Mouse (Mus musculus) limb, embryonic 10.5 days (tissue): ENCODE results near the gene Cryba1. TPM values are rescaled to one million over a fixed set of nuclear protein-coding genes. Genes with fewer than 3 reads are reported as not detected.
A peak's percentile ranks its signal among the peaks of the same experiment; 100 is the strongest.

Source experiments
- DNase-seq: peaks from one replicate; pipeline ENCODE4 v3.0.0-alpha.2; 2017; ENCODE audit warnings: low spot score
- H3K27ac ChIP-seq: fragments of 300-500 bp; sonication (generic); 2 replicates; pipeline ENCODE4 v1.5.1; 2016; ENCODE audit warnings: mild to moderate bottlenecking
- H3K27me3 ChIP-seq: fragments of 300-500 bp; sonication (generic); 2 replicates; pipeline ENCODE4 v1.6.1; 2016; ENCODE audit warnings: low read depth, mild to moderate bottlenecking; ENCODE audit not compliant: poor library complexity, severe bottlenecking
- H3K36me3 ChIP-seq: fragments of 300-500 bp; sonication (generic); 2 replicates; pipeline ENCODE4 v1.6.1; 2016; ENCODE audit warnings: mild to moderate bottlenecking, moderate library complexity
- H3K4me1 ChIP-seq: fragments of 300-500 bp; sonication (generic); 2 replicates; pipeline ENCODE4 v1.6.1; 2016
- H3K4me3 ChIP-seq: fragments of 300-500 bp; sonication (generic); 2 replicates; pipeline ENCODE4 v1.5.1; 2016; ENCODE audit warnings: mild to moderate bottlenecking, moderate library complexity
- H3K9me3 ChIP-seq: fragments of 300-500 bp; sonication (generic); replicated peaks from 2 replicates; pipeline ENCODE4 v1.6.1; 2016; ENCODE audit warnings: mild to moderate bottlenecking
- WGBS: fragments of 180-500 bp; shearing (Covaris S2); methylation state at CpG from one replicate; pipeline ENCODE4 v1.1.7; 2016; 5-methylcytosine and 5-hydroxymethylcytosine counted together
- polyA plus RNA-seq: library from polyadenylated mRNA; unstranded; fragments of >200 nt; fragmentation: Nextera tagmentation; extraction: Ambion mirVana; gene quantifications from 2 replicates; pipeline ENCODE4 v1.2.1, GENCODE M21; 2016

Gene Cryba1
- not detected in 2 replicates for polyA plus RNA-seq

- H3K27me3 ChIP-seq = no peaks in the 10 kb centered on the region
- DNase-seq = no peak
- no peaks in the 10 kb centered on the region for H3K4me1 ChIP-seq
- no peak within 1 kb of the TSS for H3K27ac ChIP-seq
- H3K36me3 ChIP-seq = no peaks in the 10 kb centered on the region
- WGBS = 58% methylated on average over 7 of the region's 7 CpGs
- H3K9me3 ChIP-seq = no peaks in the 10 kb centered on the region
- no peak within 1 kb of the TSS for H3K4me3 ChIP-seq
These were observed at the start of gene Cryba1 for GRCm38 (mm10) chr11:77725183-77725582. Gene Cryba1, minus strand, starts transcription at chr11:77725283.

- peaks cover 4% of the 10 kb centered on the region for H3K36me3 ChIP-seq
- 77% methylated on average over 8 of the region's 8 CpGs for WGBS
- H3K27ac ChIP-seq = 0 out of 2 replicates have a peak overlapping the region, but pooled peaks have one; percentile 19
- H3K27me3 ChIP-seq = no peaks in the 10 kb centered on the region
- H3K9me3 ChIP-seq = no peaks in the 10 kb centered on the region
- peaks cover 17% of the 10 kb centered on the region for H3K4me1 ChIP-seq
- DNase-seq = no peak
- H3K4me3 ChIP-seq = no peak overlapping the region
These were observed 47.0 kb upstream of the Cryba1 start for GRCm38 (mm10) chr11:77771879-77772713.

GRCm38 (mm10) chr11:77770346-77770745, 45.3 kb upstream of the Cryba1 start:
- Histone ChIP-seq H3K4me3 (no peak overlapping the region), H3K27me3 (no peaks in the 10 kb centered on the region), H3K9me3 (no peaks in the 10 kb centered on the region), H3K27ac (no peak overlapping the region), H3K36me3 (peaks cover 2% of the 10 kb centered on the region; the same call in 1 of the 2 replicates), H3K4me1 (peaks cover 30% of the 10 kb centered on the region)
- WGBS = 84% methylated on average over 8 of the region's 8 CpGs
- DNase-seq = no peak

GRCm38 (mm10) chr11:77769496-77769895, 44.4 kb upstream of the Cryba1 start:
- H3K36me3 ChIP-seq = peaks cover under 1% of the 10 kb centered on the region; the same call in 1 of the 2 replicates
- no peaks in the 10 kb centered on the region for H3K9me3 ChIP-seq
- no peak overlapping the region for H3K27ac ChIP-seq
- no peak for DNase-seq
- H3K27me3 ChIP-seq = no peaks in the 10 kb centered on the region
- H3K4me1 ChIP-seq = peaks cover 38% of the 10 kb centered on the region
- no peak overlapping the region for H3K4me3 ChIP-seq
- WGBS = 85% methylated on average over 4 of the region's 4 CpGs

- Histone ChIP-seq H3K9me3 (no peaks in the 10 kb centered on the region), H3K27ac (peak overlapping the region; percentile 85), H3K4me1 (peaks cover 46% of the 10 kb centered on the region), H3K4me3 (peak overlapping the region; percentile 50), H3K27me3 (peaks cover 9% of the 10 kb centered on the region), H3K36me3 (no peaks in the 10 kb centered on the region)
- under 1% methylated on average over 35 of the region's 35 CpGs for WGBS
- peak; percentile 65 for DNase-seq
These were observed 41.4 kb upstream of the Cryba1 start for GRCm38 (mm10) chr11:77766351-77767001.

GRCm38 (mm10) chr11:77765459-77765777, 40.3 kb upstream of the Cryba1 start:
- Histone ChIP-seq H3K4me1 (peaks cover 46% of the 10 kb centered on the region), H3K9me3 (no peaks in the 10 kb centered on the region), H3K36me3 (no peaks in the 10 kb centered on the region), H3K4me3 (peak overlapping the region; percentile 12), H3K27ac (peak overlapping the region; percentile 85; the same call in 1 of the 2 replicates), H3K27me3 (peaks cover 9% of the 10 kb centered on the region)
- DNase-seq = no peak
- WGBS = 50% methylated on average over 4 of the region's 4 CpGs

- 66% methylated on average over 9 of the region's 9 CpGs for WGBS
- H3K4me1 ChIP-seq = peaks cover 46% of the 10 kb centered on the region
- H3K27ac ChIP-seq = peak overlapping the region; percentile 85; the same call in 1 of the 2 replicates
- no peaks in the 10 kb centered on the region for H3K36me3 ChIP-seq
- H3K27me3 ChIP-seq = peaks cover 9% of the 10 kb centered on the region
- no peak for DNase-seq
- peak overlapping the region; percentile 91 for H3K4me3 ChIP-seq
- no peaks in the 10 kb centered on the region for H3K9me3 ChIP-seq
These were observed 39.8 kb upstream of the Cryba1 start for GRCm38 (mm10) chr11:77764694-77765458.

- H3K9me3 ChIP-seq = no peaks in the 10 kb centered on the region
- H3K4me1 ChIP-seq = peaks cover 46% of the 10 kb centered on the region
- H3K27ac ChIP-seq = peak overlapping the region; percentile 95
- no peaks in the 10 kb centered on the region for H3K36me3 ChIP-seq
- peaks cover 9% of the 10 kb centered on the region for H3K27me3 ChIP-seq
- H3K4me3 ChIP-seq = peak overlapping the region; percentile 91
- whole genome bisulfite sequencing = 6% methylated on average over 26 of the region's 26 CpGs
- DNase-seq = peak; percentile 75
These were observed 38.7 kb upstream of the Cryba1 start for GRCm38 (mm10) chr11:77763673-77764340.

GRCm38 (mm10) chr11:77762783-77763672, 37.9 kb upstream of the Cryba1 start, which contains the start of gene Myo18a:
Gene Myo18a, plus strand, starts transcription at chr11:77763246.
- H3K9me3 ChIP-seq = no peaks in the 10 kb centered on the region
- H3K4me3 ChIP-seq = peak within 1 kb of the TSS; percentile 91
- H3K4me1 ChIP-seq = peaks cover 52% of the 10 kb centered on the region
- peak; percentile 94 for DNase-seq
- peak within 1 kb of the TSS; percentile 95 for H3K27ac ChIP-seq
- 2% methylated on average over 78 of the region's 79 CpGs for WGBS
- H3K36me3 ChIP-seq = no peaks in the 10 kb centered on the region
- H3K27me3 ChIP-seq = peaks cover 9% of the 10 kb centered on the region

- peaks cover 27% of the 10 kb centered on the region for H3K4me1 ChIP-seq
- no peaks in the 10 kb centered on the region for H3K36me3 ChIP-seq
- 90% methylated on average over 4 of the region's 4 CpGs for WGBS
- H3K27ac ChIP-seq = no peak overlapping the region
- no peak for DNase-seq
- peaks cover 9% of the 10 kb centered on the region for H3K27me3 ChIP-seq
- H3K9me3 ChIP-seq = no peaks in the 10 kb centered on the region
- H3K4me3 ChIP-seq = no peak overlapping the region
These were observed 34.9 kb upstream of the Cryba1 start for GRCm38 (mm10) chr11:77760031-77760430.

- 63% methylated on average over 3 of the region's 3 CpGs for WGBS
- H3K4me3 ChIP-seq = no peak overlapping the region
- H3K27me3 ChIP-seq = no peaks in the 10 kb centered on the region
- no peak overlapping the region for H3K27ac ChIP-seq
- DNase-seq = no peak
- no peaks in the 10 kb centered on the region for H3K9me3 ChIP-seq
- no peaks in the 10 kb centered on the region for H3K36me3 ChIP-seq
- H3K4me1 ChIP-seq = 0 out of 2 replicates have a peak, but pooled peaks cover 4% of the 10 kb centered on the region
These were observed 28.4 kb upstream of the Cryba1 start for GRCm38 (mm10) chr11:77753469-77753868.
